Mouse (Mus musculus) left cerebral cortex, postnatal 14 days (tissue): ENCODE measurements around the gene Elovl6. TPM values are rescaled to one million over a fixed set of nuclear protein-coding genes. Genes with fewer than 3 reads are reported as not detected.

Experiments
- DNase-seq, 2 experiments: peaks; one replicate each; pipeline ENCODE4 v3.0.0; 2021 to 2022; ENCODE audit warnings: low spot score in 2 of 2, mixed read lengths in 1 of 2
- intact Hi-C: fragments of 180-260 bp; cut with DNase I; formaldehyde crosslinking; loops from one replicate; pipeline ENCODE4 v1.15.1; 2025
- long read RNA-seq, 2 experiments: library from polyadenylated mRNA; stranded (forward); transcript quantifications; one replicate each; pipeline ENCODE4 v2.0.0; 2021
- total RNA-seq, 2 experiments: library from RNA; stranded (reverse); gene quantifications; 2 replicates each; pipeline ENCODE4 v1.2.3; 2021

The Elovl6 gene
- 10 to 100 TPM; 40.4 to 45.3 TPM for total RNA-seq
- long read RNA-seq, experiment 1, full-length matches to known transcripts, result 40 of 46 reads
- long read RNA-seq, experiment 1, partial matches to known transcripts, result 3 of 46 reads
- long read RNA-seq, experiment 1, other reads (novel, unspliced or antisense), result 3 of 46 reads
- long read RNA-seq, experiment 2, full-length matches to known transcripts, result 33 of 38 reads
- long read RNA-seq, experiment 2, partial matches to known transcripts, result 0 of 38 reads
- long read RNA-seq, experiment 2, other reads (novel, unspliced or antisense), result 5 of 38 reads

- peak; percentile 85 to 86 for DNase-seq
- intact Hi-C loops, result loop anchor here (2.0 to 10.0 kb wide), 4 partner anchors 102 to 532 kb away; partner anchors contain the start of gene Sec24b
Observed at GRCm38 (mm10) chr3:129532180-129532864, at the start of gene Elovl6. Gene Elovl6 (plus strand): TSS chr3:129532355.

GRCm38 (mm10) chr3:129488774-129489173 lies 43.4 kb upstream of the Elovl6 start:
- intact Hi-C loops, result no loop called here

GRCm38 (mm10) chr3:129494123-129494522 lies 38.0 kb upstream of the Elovl6 start:
- intact Hi-C loops, result no loop called here

More at GRCm38 (mm10) chr3:129488774-129489173, 43.4 kb upstream of the Elovl6 start:
- DNase-seq, result no peak

GRCm38 (mm10) chr3:129494731-129495130 lies 37.4 kb upstream of the Elovl6 start:
- intact Hi-C loops, result no loop called here

More at GRCm38 (mm10) chr3:129494123-129494522, 38.0 kb upstream of the Elovl6 start:
- DNase-seq, result no peak

GRCm38 (mm10) chr3:129503781-129504180 lies 28.4 kb upstream of the Elovl6 start:
- intact Hi-C loops, result no loop called here
- DNase-seq, result no peak

More at GRCm38 (mm10) chr3:129494731-129495130, 37.4 kb upstream of the Elovl6 start:
- DNase-seq, result no peak

GRCm38 (mm10) chr3:129504928-129505327 lies 27.2 kb upstream of the Elovl6 start:
- no peak for DNase-seq
- intact Hi-C loops, result no loop called here

- no peak for DNase-seq
- intact Hi-C loops, result no loop called here
Observed at GRCm38 (mm10) chr3:129507736-129508135, 24.4 kb upstream of the Elovl6 start.

GRCm38 (mm10) chr3:129508571-129508970 lies 23.6 kb upstream of the Elovl6 start:
- DNase-seq, result no peak
- intact Hi-C loops, result no loop called here

- DNase-seq, result no peak
- intact Hi-C loops, result no loop called here
Observed at GRCm38 (mm10) chr3:129509725-129510124, 22.4 kb upstream of the Elovl6 start.

GRCm38 (mm10) chr3:129515863-129516436 lies 16.2 kb upstream of the Elovl6 start:
- intact Hi-C loops, result no loop called here
- DNase-seq, result no peak

GRCm38 (mm10) chr3:129520499-129520898 lies 11.7 kb upstream of the Elovl6 start:
- DNase-seq, result no peak
- intact Hi-C loops, result no loop called here

GRCm38 (mm10) chr3:129523456-129524143 lies 8.6 kb upstream of the Elovl6 start:
- DNase-seq, result no peak
- intact Hi-C loops, result no loop called here

- intact Hi-C loops, result no loop called here
- no peak for DNase-seq
Observed at GRCm38 (mm10) chr3:129527046-129527445, 5.1 kb upstream of the Elovl6 start.

GRCm38 (mm10) chr3:129529311-129529710 lies 2.8 kb upstream of the Elovl6 start:
- no peak for DNase-seq
- intact Hi-C loops, result no loop called here

- intact Hi-C loops, result loop anchor here (5.0 to 10.0 kb wide), 3 partner anchors 152 to 534 kb away; partner anchors contain the start of gene Sec24b
- DNase-seq, result no peak
Observed at GRCm38 (mm10) chr3:129530461-129530860, 1.7 kb upstream of the Elovl6 start.

- DNase-seq, result peak; percentile 45 to 56
- intact Hi-C loops, result loop anchor here (2.0 to 10.0 kb wide), 4 partner anchors 102 to 532 kb away; partner anchors contain the start of gene Sec24b
Observed at GRCm38 (mm10) chr3:129532865-129533742, 949 bp downstream of the Elovl6 start.

- intact Hi-C loops, result loop anchor here (2.0 to 10.0 kb wide), 4 partner anchors 101 to 531 kb away; partner anchors contain the start of gene Sec24b
- DNase-seq, result peak; percentile 24 to 72
Observed at GRCm38 (mm10) chr3:129533743-129534530, 1.8 kb downstream of the Elovl6 start.

GRCm38 (mm10) chr3:129535444-129535843 lies 3.3 kb downstream of the Elovl6 start:
- intact Hi-C loops, result loop anchor here (10.0 kb wide), 2 partner anchors 231 to 529 kb away; partner anchors contain the start of gene Sec24b
- DNase-seq, result no peak
